Mouse (Mus musculus) hindbrain, embryonic 16.5 days (tissue): ENCODE measurements around the gene Pcsk1n. TPM values are rescaled to one million over a fixed set of nuclear protein-coding genes. Genes with fewer than 3 reads are reported as not detected.
"Not testable (repeated sequence)": the region's sequence is repeated elsewhere in the genome, so short reads cannot be mapped to it uniquely, and the experiment has no call there.

Source experiments
- ATAC-seq: fragments of 200-750 bp; cut with Nextera tagmentation; 2 replicates; pipeline ENCODE4 v1.8.0; 2017; ENCODE audit warnings: moderate TSS enrichment, moderate library complexity
- H3K27ac ChIP-seq: fragments of 300-500 bp; sonication (generic); 2 replicates; pipeline ENCODE4 v1.5.1; 2014; ENCODE audit warnings: low read depth, mild to moderate bottlenecking, control low read depth, low read length, moderate library complexity
- H3K27me3 ChIP-seq: fragments of 300-500 bp; sonication (generic); replicated peaks from 2 replicates; pipeline ENCODE4 v1.6.1; 2014; ENCODE audit warnings: low read length; ENCODE audit not compliant: control insufficient read depth, insufficient read depth
- H3K36me3 ChIP-seq: fragments of 300-500 bp; sonication (generic); 2 replicates; pipeline ENCODE4 v1.6.1; 2014; ENCODE audit warnings: mild to moderate bottlenecking, low read length, moderate library complexity, mixed read lengths; ENCODE audit not compliant: control insufficient read depth, insufficient read depth
- H3K4me1 ChIP-seq: fragments of 300-500 bp; sonication (generic); 2 replicates; pipeline ENCODE4 v1.6.1; 2014; ENCODE audit warnings: low read depth, low read length; ENCODE audit not compliant: control insufficient read depth, insufficient read depth
- H3K4me2 ChIP-seq: fragments of 300-500 bp; sonication (generic); 2 replicates; pipeline ENCODE4 v1.6.1; 2014; ENCODE audit warnings: mild to moderate bottlenecking, low read length, control low read depth, moderate library complexity
- H3K4me3 ChIP-seq: fragments of 300-500 bp; sonication (generic); 2 replicates; pipeline ENCODE4 v1.5.1; 2014; ENCODE audit warnings: mild to moderate bottlenecking, low read length, control low read depth, moderate library complexity
- H3K9ac ChIP-seq: fragments of 300-500 bp; sonication (generic); 2 replicates; pipeline ENCODE4 v1.6.1; 2014; ENCODE audit warnings: low read depth, mild to moderate bottlenecking, control low read depth, low read length, moderate library complexity
- H3K9me3 ChIP-seq: fragments of 300-500 bp; sonication (generic); 2 replicates; pipeline ENCODE4 v1.6.1; 2014; ENCODE audit warnings: mild to moderate bottlenecking, low read length, moderate library complexity; ENCODE audit not compliant: control insufficient read depth
- WGBS: fragments of 180-500 bp; shearing (Covaris S2); extraction: QIAGEN DNeasy Blood & Tissue Kit; methylation state at CpG from one replicate; pipeline ENCODE4 v1.1.7; 2014; 5-methylcytosine and 5-hydroxymethylcytosine counted together
- polyA plus RNA-seq: library from polyadenylated mRNA; unstranded; fragments of >200 nt; fragmentation: Nextera tagmentation; extraction: Ambion mirVana; gene quantifications from 2 replicates; pipeline ENCODE4 v1.2.1, GENCODE M21; 2015

The Pcsk1n gene
- polyA plus RNA-seq, 1 experiment from 2014 or later, result 325 TPM

- Histone ChIP-seq H3K9me3 (no peaks in the 10 kb centered on the region), H3K27ac (no peak overlapping the region), H3K36me3 (0 out of 2 replicates have a peak, but pooled peaks cover 2% of the 10 kb centered on the region), H3K9ac (no peak overlapping the region), H3K4me1 (no peaks in the 10 kb centered on the region; the same call in none of the 2 replicates), H3K4me2 (no peak overlapping the region), H3K4me3 (no peak overlapping the region), H3K27me3 (no peaks in the 10 kb centered on the region)
- ATAC-seq, result no peak
- 95% methylated on average over 5 of the region's 5 CpGs for WGBS
Measured at GRCm38 (mm10) chrX:7904441-7904840, 15.2 kb upstream of the Pcsk1n start.

- no peaks in the 10 kb centered on the region for H3K9me3 ChIP-seq
- ATAC-seq, result no peak
- 96% methylated on average over 5 of the region's 5 CpGs for WGBS
- H3K9ac ChIP-seq, result no peak within 1 kb of the TSS
- H3K4me1 ChIP-seq, result no peaks in the 10 kb centered on the region
- 0 out of 2 replicates have a peak, but pooled peaks cover 2% of the 10 kb centered on the region for H3K36me3 ChIP-seq
- H3K27me3 ChIP-seq, result no peaks in the 10 kb centered on the region
- H3K27ac ChIP-seq, result no peak within 1 kb of the TSS
- H3K4me3 ChIP-seq, result no peak within 1 kb of the TSS
- no peak within 1 kb of the TSS for H3K4me2 ChIP-seq
Measured at GRCm38 (mm10) chrX:7907735-7908134, 11.9 kb upstream of the Pcsk1n start, which contains the start of gene Gm10491. Gm10491 (minus strand) TSS chrX:7907835.

GRCm38 (mm10) chrX:7909242-7909641 is 10.4 kb upstream of the Pcsk1n start, which contains the start of gene Gm10490:
Gm10490 (plus strand) TSS chrX:7909542.
- not testable (repeated sequence) for H3K4me2 ChIP-seq, H3K9ac ChIP-seq, H3K27me3 ChIP-seq, H3K4me3 ChIP-seq, H3K36me3 ChIP-seq, H3K4me1 ChIP-seq, H3K27ac ChIP-seq, ATAC-seq, H3K9me3 ChIP-seq
- WGBS, result 99% methylated on average over 4 of the region's 4 CpGs

GRCm38 (mm10) chrX:7910473-7910872 is 9.1 kb upstream of the Pcsk1n start:
- 45% methylated on average over 6 of the region's 6 CpGs for WGBS
- H3K4me2 ChIP-seq, result no peak overlapping the region
- ATAC-seq, result peak; percentile 61; the same call in 1 of the 2 replicates

GRCm38 (mm10) chrX:7915669-7916068 is 4.0 kb upstream of the Pcsk1n start:
- not testable (repeated sequence) for H3K9me3 ChIP-seq, H3K4me1 ChIP-seq, H3K27me3 ChIP-seq, H3K9ac ChIP-seq, H3K4me3 ChIP-seq, H3K36me3 ChIP-seq, H3K4me2 ChIP-seq, ATAC-seq, H3K27ac ChIP-seq
- WGBS, result 29% methylated on average over 3 of the region's 3 CpGs

More at GRCm38 (mm10) chrX:7910473-7910872, 9.1 kb upstream of the Pcsk1n start:
- Histone ChIP-seq H3K4me1 (no peaks in the 10 kb centered on the region), H3K9me3 (no peaks in the 10 kb centered on the region), H3K4me3 (no peak overlapping the region), H3K27me3 (no peaks in the 10 kb centered on the region), H3K27ac (no peak overlapping the region), H3K9ac (no peak overlapping the region), H3K36me3 (0 out of 2 replicates have a peak, but pooled peaks cover 2% of the 10 kb centered on the region)

GRCm38 (mm10) chrX:7917960-7918359 is 1.7 kb upstream of the Pcsk1n start:
- not testable (repeated sequence) for ATAC-seq, H3K4me2 ChIP-seq, H3K4me3 ChIP-seq, H3K9ac ChIP-seq, H3K4me1 ChIP-seq, H3K27me3 ChIP-seq, H3K36me3 ChIP-seq, H3K9me3 ChIP-seq, H3K27ac ChIP-seq
- WGBS, result 80% methylated on average over 6 of the region's 6 CpGs

GRCm38 (mm10) chrX:7922032-7922431 is 2.4 kb downstream of the Pcsk1n start:
- H3K4me2 ChIP-seq, result peak overlapping the region; percentile 67
- H3K9me3 ChIP-seq, result no peaks in the 10 kb centered on the region
- H3K36me3 ChIP-seq, result peaks cover 3% of the 10 kb centered on the region; the same call in 1 of the 2 replicates
- H3K27me3 ChIP-seq, result no peaks in the 10 kb centered on the region; the same call in 1 of the 2 replicates
- WGBS, result 11% methylated on average over 20 of the region's 48 CpGs
- ATAC-seq, result no peak
- H3K9ac ChIP-seq, result peak overlapping the region; percentile 66
- H3K4me1 ChIP-seq, result peaks cover 8% of the 10 kb centered on the region; the same call in 1 of the 2 replicates
- peak overlapping the region; percentile 48; the same call in 1 of the 2 replicates for H3K27ac ChIP-seq
- peak overlapping the region; percentile 53 for H3K4me3 ChIP-seq

GRCm38 (mm10) chrX:7926266-7926665 is 6.6 kb downstream of the Pcsk1n start:
- ATAC-seq, result no peak
- Histone ChIP-seq H3K9ac (no peak overlapping the region), H3K27ac (no peak overlapping the region), H3K4me3 (no peak overlapping the region), H3K4me1 (peaks cover 8% of the 10 kb centered on the region; the same call in 1 of the 2 replicates), H3K9me3 (no peaks in the 10 kb centered on the region), H3K4me2 (no peak overlapping the region), H3K36me3 (peaks cover 3% of the 10 kb centered on the region; the same call in 1 of the 2 replicates), H3K27me3 (no peaks in the 10 kb centered on the region; the same call in 1 of the 2 replicates)
- WGBS, result 71% methylated on average over 6 of the region's 6 CpGs

- Histone ChIP-seq H3K36me3 (peaks cover 3% of the 10 kb centered on the region; the same call in 1 of the 2 replicates), H3K4me1 (peaks cover 8% of the 10 kb centered on the region; the same call in 1 of the 2 replicates), H3K27ac (no peak overlapping the region), H3K4me3 (no peak overlapping the region), H3K27me3 (no peaks in the 10 kb centered on the region; the same call in 1 of the 2 replicates), H3K4me2 (no peak overlapping the region), H3K9me3 (no peaks in the 10 kb centered on the region), H3K9ac (no peak overlapping the region)
- no peak for ATAC-seq
- WGBS, result 30% methylated on average over 10 of the region's 10 CpGs
Measured at GRCm38 (mm10) chrX:7927116-7927515, 7.5 kb downstream of the Pcsk1n start.
